Mouse (Mus musculus): ENCODE measurements around the gene Smim23.

Smim23 gene

GRCm38 (mm10) chr11:32780747-32781536 lies 43.5 kb downstream of the Smim23 start:
- no peak for DNase-seq (ENCODE audit: low spot score)

- DNase-seq (ENCODE audit: low spot score) = no peak
These were observed 55.6 kb downstream of the Smim23 start for GRCm38 (mm10) chr11:32768642-32769343.

All from yolk sac, embryonic 10.5 days (tissue).